Mouse (Mus musculus) small intestine, adult 2 months (tissue): ENCODE measurements around the gene Dcst1.

Experiments used
- CTCF ChIP-seq: fragments of 200-500 bp; IDR thresholded peaks from 2 replicates; pipeline ENCODE4 v1.5.1; 2012; ENCODE audit warnings: low read depth, mild to moderate bottlenecking, control low read depth, inconsistent platforms, low read length, moderate library complexity, mixed read lengths; ENCODE audit not compliant: insufficient replicate concordance, insufficient read length; ENCODE audit errors: extremely low read depth
- POLR2A ChIP-seq: fragments of 200-500 bp; IDR thresholded peaks from 2 replicates; pipeline ENCODE4 v1.6.1; 2012; ENCODE audit warnings: low read depth, mild to moderate bottlenecking, control low read depth, inconsistent platforms, low read length, moderate library complexity

- TF ChIP-seq CTCF, result no peak
- TF ChIP-seq POLR2A, result no peak
Observed at GRCm38 (mm10) chr3:89392871-89393311, 27.8 kb upstream of the Dcst1 start.
